Comparison of ENCODE assay signal across 22 mouse cellular contexts in the genomic region with DNA sequence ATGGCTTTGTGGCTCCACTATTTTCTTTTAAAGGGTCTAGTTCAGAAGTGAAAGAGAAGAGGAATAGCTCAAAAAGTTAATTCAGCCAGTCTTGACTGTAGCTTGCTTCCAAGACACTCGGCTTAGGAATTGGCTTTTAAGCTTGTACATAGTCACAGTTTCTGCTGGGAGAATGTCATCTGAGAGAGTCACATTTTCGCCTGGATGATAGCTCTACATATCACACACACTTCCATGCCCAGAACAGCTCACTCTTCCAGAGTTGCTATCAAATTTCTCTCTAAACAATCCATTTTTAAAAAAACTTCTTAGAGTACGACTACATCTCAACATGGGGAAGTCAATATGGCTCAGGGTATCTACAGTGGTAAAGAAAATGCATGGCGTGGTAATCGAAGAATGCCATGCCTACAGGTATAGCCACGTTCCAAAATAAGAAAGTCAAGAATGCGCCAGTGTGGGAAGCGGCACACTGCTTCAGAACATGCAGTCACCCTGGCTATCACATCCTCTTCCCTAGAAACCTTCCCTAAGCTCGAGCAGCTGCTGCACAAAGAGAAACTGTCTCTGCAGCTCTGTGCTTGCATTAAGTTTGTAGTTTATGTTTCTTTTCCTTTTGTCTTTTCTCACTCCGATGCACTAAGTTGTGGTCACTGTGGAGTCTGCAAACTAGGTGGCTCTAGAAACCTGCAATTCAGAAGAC.
DNase-seq lines count a peak whose midpoint lies in the region; ATAC-seq and TF ChIP-seq lines count a peak whose summit lies in the region.
"Had no signal": no experiment of that assay in that cellular context is flagged by ENCODE, and none has a peak within 500 bp of the region (broad histone marks: within the 10 kb centered on the region; RNA-seq: fewer than 3 reads in every experiment).

No protein-coding gene starts in this region.

- no peak overlapping the region for H3K4me2 ChIP-seq in forebrain, embryonic 15.5 days (replicated peaks)
- no peak overlapping the region for H3K4me2 ChIP-seq in heart, embryonic 13.5 days
- H3K4me2 ChIP-seq: heart, embryonic 12.5 days; hindbrain, embryonic 14.5 days; intestine, embryonic 15.5 days; kidney, embryonic 15.5 days; midbrain, embryonic 11.5 days; neural tube, embryonic 13.5 days had no signal

- DNase-seq in forebrain, embryonic 10.5 days (ENCODE audit: extremely low spot score, low spot score), result no peak
- DNase-seq in heart, postnatal 36 days, result no peak
- DNase-seq in left cerebral cortex, adult 2 months (ENCODE audit: extremely low spot score in 1 of 2, low spot score in 2 of 2), result no peak
- DNase-seq in left cerebral cortex, postnatal 10 days (ENCODE audit: extremely low spot score in 1 of 2, low spot score in 2 of 2), result no peak
- DNase-seq in layer of hippocampus, adult 8-10 months (ENCODE audit: low spot score in 2 of 2), result no peak
- DNase-seq: adrenal gland, adult 2 months; cerebellum, postnatal 25 days; liver; liver, postnatal 0 days; thymus, postnatal 14 days had no signal

- no peak overlapping the region for H3K4me3 ChIP-seq in forebrain, embryonic 15.5 days
- no peak overlapping the region for H3K4me3 ChIP-seq in forebrain, embryonic 10.5 days
- no peak overlapping the region for H3K4me3 ChIP-seq in heart, embryonic 13.5 days
- H3K4me3 ChIP-seq in left cerebral cortex, adult 2 months, result no peak overlapping the region
- no peak overlapping the region for H3K4me3 ChIP-seq in olfactory bulb, adult 2 months (ENCODE audit: insufficient read depth, low read depth, low read length)
- H3K4me3 ChIP-seq: heart, embryonic 12.5 days; intestine, embryonic 15.5 days; kidney, embryonic 15.5 days; neural tube, embryonic 13.5 days had no signal

- 82% methylated on average over 10 of the region's 10 CpGs for WGBS in forebrain, embryonic 15.5 days
- 85% methylated on average over 10 of the region's 10 CpGs for WGBS in forebrain, embryonic 10.5 days
- WGBS in heart, embryonic 13.5 days, result 58% methylated on average over 10 of the region's 10 CpGs
- WGBS in olfactory bulb, adult 2 months, result 62% methylated on average over 10 of the region's 10 CpGs

- intact Hi-C loops in heart, postnatal 36 days (cut with DNase I), result loop anchor here (10.0 kb wide), 1 partner anchor 332 kb away; no protein-coding TSS in a partner anchor
- intact Hi-C loops in left cerebral cortex, adult 2 months (cut with DNase I), result no loop called here
- intact Hi-C loops in left cerebral cortex, postnatal 10 days (cut with DNase I), result no loop called here

- no peak for TF ChIP-seq CTCF in left cerebral cortex, adult 2 months (IDR thresholded peaks at IDR 0.05)
- no peak for TF ChIP-seq CTCF in olfactory bulb, adult 2 months (IDR thresholded peaks at IDR 0.05; ENCODE audit: insufficient read depth, low read depth, low read length)

- no peak for TF ChIP-seq POLR2A in olfactory bulb, adult 2 months (IDR thresholded peaks at IDR 0.05; ENCODE audit: insufficient read depth, low read depth, low read length)

- 0 out of 2 replicates have a peak, but pooled peaks have one; percentile 23 for ATAC-seq in forebrain, embryonic 15.5 days (replicated peaks)
- no peak for ATAC-seq in heart, embryonic 13.5 days (ENCODE audit: extremely low read depth, insufficient number of reproducible peaks, low FRiP score, low TSS enrichment)
- ATAC-seq: intestine, embryonic 15.5 days; liver, postnatal 0 days had no signal

- H3K27me3 ChIP-seq in forebrain, embryonic 15.5 days, result no peaks in the 10 kb centered on the region
- H3K27me3 ChIP-seq in forebrain, embryonic 10.5 days (ENCODE audit: poor library complexity, severe bottlenecking), result no peaks in the 10 kb centered on the region
- no peaks in the 10 kb centered on the region for H3K27me3 ChIP-seq in heart, embryonic 13.5 days (replicated peaks)
- H3K27me3 ChIP-seq: CH12.LX; heart, embryonic 12.5 days; intestine, embryonic 15.5 days; kidney, embryonic 15.5 days; neural tube, embryonic 13.5 days had no signal

- H3K36me3 ChIP-seq in forebrain, embryonic 15.5 days, result no peaks in the 10 kb centered on the region
- no peaks in the 10 kb centered on the region for H3K36me3 ChIP-seq in forebrain, embryonic 10.5 days (replicated peaks)
- H3K36me3 ChIP-seq in heart, embryonic 13.5 days, result no peaks in the 10 kb centered on the region
- H3K36me3 ChIP-seq: heart, embryonic 12.5 days; intestine, embryonic 15.5 days; kidney, embryonic 15.5 days; neural tube, embryonic 13.5 days had no signal

- no peaks in the 10 kb centered on the region for H3K4me1 ChIP-seq in forebrain, embryonic 15.5 days
- no peaks in the 10 kb centered on the region for H3K4me1 ChIP-seq in forebrain, embryonic 10.5 days
- peaks cover 20% of the 10 kb centered on the region for H3K4me1 ChIP-seq in heart, embryonic 13.5 days
- H3K4me1 ChIP-seq in olfactory bulb, adult 2 months (ENCODE audit: control insufficient read depth, insufficient read depth, low read length), result no peaks in the 10 kb centered on the region
- H3K4me1 ChIP-seq: intestine, embryonic 15.5 days; neural tube, embryonic 13.5 days had no signal

- no peaks in the 10 kb centered on the region for H3K9me3 ChIP-seq in forebrain, embryonic 15.5 days
- no peaks in the 10 kb centered on the region for H3K9me3 ChIP-seq in forebrain, embryonic 10.5 days
- H3K9me3 ChIP-seq in heart, embryonic 13.5 days, result no peaks in the 10 kb centered on the region
- H3K9me3 ChIP-seq: heart, embryonic 12.5 days; intestine, embryonic 15.5 days; kidney, embryonic 15.5 days; neural tube, embryonic 13.5 days had no signal

- H3K9ac ChIP-seq in forebrain, embryonic 15.5 days (replicated peaks), result no peak overlapping the region
- no peak overlapping the region for H3K9ac ChIP-seq in heart, embryonic 13.5 days
- H3K9ac ChIP-seq: heart, embryonic 12.5 days; hindbrain, embryonic 14.5 days; intestine, embryonic 15.5 days; kidney, embryonic 15.5 days; liver, postnatal 0 days; neural tube, embryonic 13.5 days had no signal

- no peak overlapping the region for H3K27ac ChIP-seq in forebrain, embryonic 15.5 days (replicated peaks)
- no peak overlapping the region for H3K27ac ChIP-seq in forebrain, embryonic 10.5 days
- peak overlapping the region; percentile 12 for H3K27ac ChIP-seq in heart, embryonic 13.5 days (replicated peaks)
- peak overlapping the region; percentile 61; the same call in 1 of the 2 replicates for H3K27ac ChIP-seq in left cerebral cortex, adult 2 months
- H3K27ac ChIP-seq in olfactory bulb, adult 2 months (ENCODE audit: insufficient read depth, low read depth, low read length), result 0 out of 2 replicates have a peak overlapping the region, but pooled peaks have one; percentile 14
- H3K27ac ChIP-seq: hindbrain, embryonic 14.5 days; intestine, embryonic 15.5 days; kidney, embryonic 15.5 days; macrophage; neural tube, embryonic 13.5 days; stomach, postnatal 0 days had no signal

Comparison
In these comparisons a context has a peak if more than half of its experiments do, and no peak if none do; other contexts are left out.
1. H3K27ac ChIP-seq: peak in heart, embryonic 13.5 days (single experiment), left cerebral cortex, adult 2 months (single experiment) and olfactory bulb, adult 2 months (single experiment); none in forebrain, embryonic 15.5 days (single experiment) and forebrain, embryonic 10.5 days (single experiment).